Mouse (Mus musculus) lung, postnatal 0 days (tissue): ENCODE measurements around the gene Zbtb7b.

Experiments
- CTCF ChIP-seq: IDR thresholded peaks from 2 replicates; pipeline ENCODE4 v1.5.1; 2016; ENCODE audit warnings: antibody characterized with exemption, mild to moderate bottlenecking
- EP300 ChIP-seq: IDR thresholded peaks from 2 replicates; pipeline ENCODE4 v1.6.1; 2016; ENCODE audit warnings: antibody characterized with exemption, mild to moderate bottlenecking, control low read depth

GRCm38 (mm10) chr3:89395419-89395805 lies 836 bp upstream of the Zbtb7b start:
- no peak for TF ChIP-seq CTCF
- no peak for TF ChIP-seq EP300
